Mouse (Mus musculus) bone marrow, adult 2 months (tissue): ENCODE data around the gene Gm20518. TPM values are rescaled to one million over a fixed set of nuclear protein-coding genes. Genes with fewer than 3 reads are reported as not detected.

Experiments used
- H3K27ac ChIP-seq: fragments of 200-500 bp; 2 replicates; pipeline ENCODE4 v1.5.1; 2012; ENCODE audit warnings: low read depth, mild to moderate bottlenecking, control low read depth, inconsistent platforms, low read length; ENCODE audit not compliant: control insufficient read depth, poor library complexity, insufficient read depth
- H3K4me1 ChIP-seq: fragments of 200-500 bp; 2 replicates; pipeline ENCODE4 v1.6.1; 2011; ENCODE audit warnings: low read length; ENCODE audit not compliant: control insufficient read depth, insufficient read depth
- H3K4me3 ChIP-seq: fragments of 200-500 bp; replicated peaks from 2 replicates; pipeline ENCODE3; 2011; ENCODE audit warnings: mild to moderate bottlenecking, low read depth, low read length, control low read depth; ENCODE audit not compliant: control insufficient read depth
- CTCF ChIP-seq: fragments of 200-500 bp; IDR thresholded peaks from 2 replicates; pipeline ENCODE4 v1.5.1; 2011; ENCODE audit warnings: low read length, control low read depth; ENCODE audit not compliant: control insufficient read depth, insufficient read depth
- POLR2A ChIP-seq: fragments of 200-500 bp; IDR thresholded peaks from 2 replicates; pipeline ENCODE4 v1.6.1; 2011; ENCODE audit warnings: low read depth, mild to moderate bottlenecking, control low read depth, low read length, borderline replicate concordance; ENCODE audit not compliant: control insufficient read depth
- WGBS: fragments of 180-500 bp; shearing (Covaris S2); methylation state at CpG from one replicate; pipeline ENCODE4 v1.1.7; 2018; 5-methylcytosine and 5-hydroxymethylcytosine counted together
- polyA plus RNA-seq: library from polyadenylated mRNA; stranded (reverse); fragments of >200 nt; gene quantifications from 2 replicates; pipeline ENCODE4 v1.2.4, GENCODE M21; 2011; ENCODE audit warnings: low replicate concordance; ENCODE audit not compliant: missing spikeins, insufficient read depth, insufficient read length

Gene Gm20518
- 0.66 and 2.2 TPM in 2 replicates for polyA plus RNA-seq

DNA sequence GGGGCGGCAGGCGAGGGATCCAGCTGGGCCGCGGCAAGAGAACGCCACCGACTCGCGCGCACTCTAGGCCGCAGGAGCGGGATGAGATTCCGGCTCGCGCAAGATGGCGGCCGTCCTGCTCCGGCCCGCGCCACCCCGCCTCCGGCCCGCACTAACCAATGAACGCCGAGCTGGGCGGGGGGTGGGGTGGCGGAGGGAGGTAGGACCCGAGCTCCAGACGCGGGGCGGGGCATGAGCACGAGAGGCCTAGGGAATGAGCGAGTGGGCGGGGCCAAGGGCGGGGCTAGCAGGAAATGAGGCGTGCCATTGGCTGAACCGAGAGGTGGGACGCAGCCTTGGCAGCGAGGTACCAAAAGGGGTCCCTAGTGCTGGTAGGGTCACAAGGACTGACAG is at the start of gene Gm20518:
Gm20518 (minus strand) TSS at position 105 of the 393 bp plus-strand sequence.
- Histone ChIP-seq H3K4me3 (peak within 1 kb of the TSS; percentile 94), H3K27ac (peak within 1 kb of the TSS; percentile 92), H3K4me1 (peaks cover 2% of the 10 kb centered on the region; the same call in 1 of the 2 replicates)
- under 1% methylated on average over 38 of the region's 38 CpGs for WGBS
- TF ChIP-seq CTCF = no peak
- peak; percentile 86 for TF ChIP-seq POLR2A

GRCm38 (mm10) chr16:17939255-17939751 is 47.8 kb upstream of the Gm20518 start:
- Histone ChIP-seq H3K4me1 (peaks cover 1% of the 10 kb centered on the region; the same call in 1 of the 2 replicates), H3K4me3 (no peak overlapping the region), H3K27ac (peak overlapping the region; percentile 4; the same call in 1 of the 2 replicates)
- no peak for TF ChIP-seq POLR2A
- 23% methylated on average over 9 of the region's 9 CpGs for WGBS

- Histone ChIP-seq H3K27ac (peak overlapping the region; percentile 4), H3K4me1 (peaks cover 2% of the 10 kb centered on the region; the same call in 1 of the 2 replicates), H3K4me3 (no peak overlapping the region)
- 6% methylated on average over 7 of the region's 7 CpGs for WGBS
- peak; percentile 90 for TF ChIP-seq CTCF
- no peak for TF ChIP-seq POLR2A
Observed at GRCm38 (mm10) chr16:17938821-17939220, 47.4 kb upstream of the Gm20518 start.

- WGBS = 31% methylated on average over 7 of the region's 7 CpGs
- H3K4me1 ChIP-seq = peaks cover 2% of the 10 kb centered on the region; the same call in 1 of the 2 replicates
Observed at GRCm38 (mm10) chr16:17938187-17938586, 46.7 kb upstream of the Gm20518 start.

DNA sequence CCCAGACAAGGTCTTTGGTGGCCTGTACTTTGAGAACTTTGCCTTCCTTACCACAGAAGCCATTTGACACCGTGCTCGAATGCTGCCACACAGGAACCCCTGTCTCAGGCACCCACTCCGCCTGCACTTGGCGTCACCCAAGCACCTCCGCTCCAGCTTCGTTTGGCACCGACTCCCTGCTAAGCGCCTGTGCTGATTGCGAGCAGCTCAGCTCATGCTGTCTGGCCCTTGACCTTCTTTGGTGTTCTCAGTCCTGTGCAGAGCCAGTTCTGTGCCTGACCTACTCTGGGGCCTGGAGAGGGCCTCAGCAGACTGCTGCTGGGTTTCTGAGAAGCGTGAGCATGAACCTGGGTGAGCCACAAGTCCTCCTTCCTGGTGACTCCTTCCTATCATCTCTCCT is 45.3 kb upstream of the Gm20518 start:
- no peak overlapping the region for H3K27ac ChIP-seq
- peaks cover 2% of the 10 kb centered on the region; the same call in 1 of the 2 replicates for H3K4me1 ChIP-seq
- no peak overlapping the region for H3K4me3 ChIP-seq
- WGBS = 75% methylated on average over 10 of the region's 10 CpGs
- TF ChIP-seq CTCF (no peak), POLR2A (no peak)

More at GRCm38 (mm10) chr16:17938187-17938586, 46.7 kb upstream of the Gm20518 start:
- Histone ChIP-seq H3K4me3 (no peak overlapping the region), H3K27ac (no peak overlapping the region)
- TF ChIP-seq POLR2A (no peak), CTCF (no peak)

DNA sequence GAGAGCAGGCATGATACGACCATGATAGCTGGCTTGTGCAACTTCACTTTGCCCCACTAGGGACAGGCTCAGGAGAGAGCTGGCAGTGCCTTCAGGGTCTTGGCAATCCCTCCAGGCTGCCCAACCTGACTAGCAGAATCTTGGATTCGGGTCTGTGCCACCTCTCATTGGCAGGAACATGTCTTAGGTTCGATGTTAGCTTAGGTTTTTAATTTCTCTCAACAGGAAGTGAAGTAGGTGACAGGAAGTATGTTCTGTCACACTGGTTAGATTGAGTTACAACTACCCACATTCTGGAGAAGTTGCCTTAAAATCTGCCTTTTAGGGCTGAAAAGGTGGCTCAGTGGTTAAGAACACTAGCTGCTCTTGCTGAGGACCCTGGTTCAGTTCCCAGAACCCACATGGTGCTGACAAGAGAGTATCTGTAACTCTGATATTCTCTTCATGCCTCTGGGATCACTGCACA is 43.0 kb upstream of the Gm20518 start:
- no peak overlapping the region for H3K4me3 ChIP-seq
- TF ChIP-seq POLR2A = no peak
- no peak for TF ChIP-seq CTCF
- H3K27ac ChIP-seq = peak overlapping the region; percentile 53
- 11% methylated on average over 3 of the region's 3 CpGs for WGBS
- H3K4me1 ChIP-seq = peaks cover 2% of the 10 kb centered on the region; the same call in 1 of the 2 replicates

GRCm38 (mm10) chr16:17933594-17934444 is 42.3 kb upstream of the Gm20518 start:
- 57% methylated on average over 9 of the region's 9 CpGs for WGBS

GRCm38 (mm10) chr16:17931906-17932460 is 40.5 kb upstream of the Gm20518 start:
- 86% methylated on average over 5 of the region's 5 CpGs for WGBS
- no peak overlapping the region for H3K4me3 ChIP-seq
- no peak overlapping the region for H3K27ac ChIP-seq
- no peak for TF ChIP-seq POLR2A
- TF ChIP-seq CTCF = no peak
- H3K4me1 ChIP-seq = peaks cover 2% of the 10 kb centered on the region; the same call in 1 of the 2 replicates

More at GRCm38 (mm10) chr16:17933594-17934444, 42.3 kb upstream of the Gm20518 start:
- H3K4me3 ChIP-seq = no peak overlapping the region
- H3K4me1 ChIP-seq = peaks cover 2% of the 10 kb centered on the region; the same call in 1 of the 2 replicates
- TF ChIP-seq CTCF (no peak), POLR2A (no peak)
- peak overlapping the region; percentile 53 for H3K27ac ChIP-seq
